Mouse (Mus musculus): Measurements from ENCODE around the gene Bag1. TPM values are rescaled to one million over a fixed set of nuclear protein-coding genes. Genes with fewer than 3 reads are reported as not detected.

Bag1 gene
- polyA plus RNA-seq (2015; fragmentation: Illumina TruSeq; extraction: RNeasy Lipid Tissue Mini Kit (QIAGEN cat#74804); ENCODE audit: insufficient read depth, low replicate concordance) = 119 TPM

GRCm38 (mm10) chr4:40948160-40948708 is at the start of gene Bag1, which contains the start of gene Chmp5:
Gene Bag1 (minus strand): TSS chr4:40948294.
Gene Chmp5 (plus strand): TSS chr4:40948407.

GRCm38 (mm10) chr4:40970842-40971701 is 23.0 kb upstream of the Bag1 start, which contains the start of gene Nfx1:
Gene Nfx1 (plus strand): TSS chr4:40970906.

GRCm38 (mm10) chr4:40919785-40920184 is 28.3 kb downstream of the Bag1 start, which contains the start of gene Spink4:
Gene Spink4 (plus strand): TSS chr4:40920052.

Other genes with a start within 250 kb of the Bag1 start
- gene Aptx, start 245.1 kb downstream of the Bag1 start, polyA plus RNA-seq (2015; fragmentation: Illumina TruSeq; extraction: RNeasy Lipid Tissue Mini Kit (QIAGEN cat#74804); ENCODE audit: insufficient read depth, low replicate concordance) = 24.1 TPM
- 483 TPM for gene Dnaja1, start 226.1 kb downstream of the Bag1 start, polyA plus RNA-seq (2015; fragmentation: Illumina TruSeq; extraction: RNeasy Lipid Tissue Mini Kit (QIAGEN cat#74804); ENCODE audit: insufficient read depth, low replicate concordance)
- gene Smu1, start 190.4 kb downstream of the Bag1 start, polyA plus RNA-seq (2015; fragmentation: Illumina TruSeq; extraction: RNeasy Lipid Tissue Mini Kit (QIAGEN cat#74804); ENCODE audit: insufficient read depth, low replicate concordance) = 90.4 TPM
- 69.1 TPM for gene B4galt1, start 94.3 kb downstream of the Bag1 start, polyA plus RNA-seq (2015; fragmentation: Illumina TruSeq; extraction: RNeasy Lipid Tissue Mini Kit (QIAGEN cat#74804); ENCODE audit: insufficient read depth, low replicate concordance)
- gene Spink4, start 28.2 kb downstream of the Bag1 start, polyA plus RNA-seq (2015; fragmentation: Illumina TruSeq; extraction: RNeasy Lipid Tissue Mini Kit (QIAGEN cat#74804); ENCODE audit: insufficient read depth, low replicate concordance) = not detected
- 102 TPM for gene Chmp5, start 113 bp upstream of the Bag1 start, polyA plus RNA-seq (2015; fragmentation: Illumina TruSeq; extraction: RNeasy Lipid Tissue Mini Kit (QIAGEN cat#74804); ENCODE audit: insufficient read depth, low replicate concordance)
- 109 TPM for gene Nfx1, start 22.6 kb upstream of the Bag1 start, polyA plus RNA-seq (2015; fragmentation: Illumina TruSeq; extraction: RNeasy Lipid Tissue Mini Kit (QIAGEN cat#74804); ENCODE audit: insufficient read depth, low replicate concordance)
- 0.18 TPM for gene Aqp7, start 99.8 kb upstream of the Bag1 start, polyA plus RNA-seq (2015; fragmentation: Illumina TruSeq; extraction: RNeasy Lipid Tissue Mini Kit (QIAGEN cat#74804); ENCODE audit: insufficient read depth, low replicate concordance)
- 1.0 TPM for gene Aqp3, start 149.9 kb upstream of the Bag1 start, polyA plus RNA-seq (2015; fragmentation: Illumina TruSeq; extraction: RNeasy Lipid Tissue Mini Kit (QIAGEN cat#74804); ENCODE audit: insufficient read depth, low replicate concordance)
- 11.7 TPM for gene Nol6, start 176.2 kb upstream of the Bag1 start, polyA plus RNA-seq (2015; fragmentation: Illumina TruSeq; extraction: RNeasy Lipid Tissue Mini Kit (QIAGEN cat#74804); ENCODE audit: insufficient read depth, low replicate concordance)
- gene Ube2r2, start 187.4 kb upstream of the Bag1 start, polyA plus RNA-seq (2015; fragmentation: Illumina TruSeq; extraction: RNeasy Lipid Tissue Mini Kit (QIAGEN cat#74804); ENCODE audit: insufficient read depth, low replicate concordance) = 209 TPM